Mouse (Mus musculus) embryonic facial prominence, embryonic 14.5 days (tissue): ENCODE measurements at regions not wholly inside any gene's neighbourhood (a gene's known extent, or its start where the extent isn't known, plus 50 kb on each side); places are given as distances from the start of the nearest gene placed in this dataset.
A peak's percentile ranks its signal among the peaks of the same experiment; 100 is the strongest.

Experiments
- ATAC-seq: fragments of 200-750 bp; cut with Nextera tagmentation; 2 replicates; pipeline ENCODE4 v1.8.0; 2017; ENCODE audit warnings: low read depth, moderate number of reproducible peaks, moderate TSS enrichment
- DNase-seq: peaks from one replicate; pipeline ENCODE4 v3.0.0-alpha.2; 2015; ENCODE audit warnings: low spot score
- H3K27ac ChIP-seq: fragments of 300-500 bp; sonication (generic); replicated peaks from 2 replicates; pipeline ENCODE4 v1.5.1; 2014; ENCODE audit warnings: low read depth, mild to moderate bottlenecking, low read length, moderate library complexity
- H3K27me3 ChIP-seq: fragments of 300-500 bp; sonication (generic); replicated peaks from 2 replicates; pipeline ENCODE4 v1.6.1; 2014; ENCODE audit warnings: low read length; ENCODE audit not compliant: control insufficient read depth, insufficient read depth
- H3K36me3 ChIP-seq: fragments of 300-500 bp; sonication (generic); 2 replicates; pipeline ENCODE4 v1.6.1; 2014; ENCODE audit warnings: low read length, mixed read lengths; ENCODE audit not compliant: control insufficient read depth, insufficient read depth
- H3K4me1 ChIP-seq: fragments of 300-500 bp; sonication (generic); 2 replicates; pipeline ENCODE4 v1.6.1; 2014; ENCODE audit warnings: antibody characterized with exemption, low read length; ENCODE audit not compliant: control insufficient read depth, insufficient read depth
- H3K4me2 ChIP-seq: fragments of 300-500 bp; sonication (generic); 2 replicates; pipeline ENCODE4 v1.6.1; 2014; ENCODE audit warnings: low read depth, mild to moderate bottlenecking, low read length, moderate library complexity, mixed read lengths
- H3K4me3 ChIP-seq: fragments of 300-500 bp; sonication (generic); 2 replicates; pipeline ENCODE4 v1.5.1; 2014; ENCODE audit warnings: low read depth, mild to moderate bottlenecking, low read length
- H3K9ac ChIP-seq: fragments of 300-500 bp; sonication (generic); 2 replicates; pipeline ENCODE4 v1.6.1; 2014; ENCODE audit warnings: low read depth, mild to moderate bottlenecking, low read length, moderate library complexity, mixed read lengths
- H3K9me3 ChIP-seq: fragments of 300-500 bp; sonication (generic); 2 replicates; pipeline ENCODE4 v1.6.1; 2016; ENCODE audit warnings: low read length; ENCODE audit not compliant: control insufficient read depth
- WGBS: fragments of 180-500 bp; shearing (Covaris S2); extraction: QIAGEN DNeasy Blood & Tissue Kit; methylation state at CpG from one replicate; pipeline ENCODE4 v1.1.7; 2014; 5-methylcytosine and 5-hydroxymethylcytosine counted together

GRCm38 (mm10) chr10:11661660-11662250 is 318.6 kb downstream of the Epm2a start:
- no peaks in the 10 kb centered on the region for H3K27me3 ChIP-seq
- H3K4me2 ChIP-seq = no peak overlapping the region
- no peak overlapping the region for H3K9ac ChIP-seq
- DNase-seq (peak; percentile 6), ATAC-seq (no peak)
- WGBS = 55% methylated on average over 5 of the region's 5 CpGs
- no peaks in the 10 kb centered on the region for H3K9me3 ChIP-seq
- no peaks in the 10 kb centered on the region for H3K4me1 ChIP-seq
- no peak overlapping the region for H3K27ac ChIP-seq
- no peak overlapping the region for H3K4me3 ChIP-seq
- no peaks in the 10 kb centered on the region for H3K36me3 ChIP-seq

GRCm38 (mm10) chr10:11709742-11710141 is 366.5 kb downstream of the Epm2a start:
- 65% methylated on average over 2 of the region's 2 CpGs for WGBS
- no peak overlapping the region for H3K9ac ChIP-seq
- H3K4me1 ChIP-seq = no peaks in the 10 kb centered on the region
- peak; percentile 26 for DNase-seq
- H3K9me3 ChIP-seq = no peaks in the 10 kb centered on the region
- H3K36me3 ChIP-seq = no peaks in the 10 kb centered on the region
- H3K27ac ChIP-seq = no peak overlapping the region
- H3K27me3 ChIP-seq = no peaks in the 10 kb centered on the region
- H3K4me3 ChIP-seq = no peak overlapping the region
- no peak for ATAC-seq
- H3K4me2 ChIP-seq = no peak overlapping the region

GRCm38 (mm10) chr10:11724775-11725174 is 381.6 kb downstream of the Epm2a start:
- 76% methylated on average over 7 of the region's 7 CpGs for WGBS
- Histone ChIP-seq H3K4me1 (no peaks in the 10 kb centered on the region), H3K36me3 (no peaks in the 10 kb centered on the region), H3K9ac (no peak overlapping the region), H3K4me2 (no peak overlapping the region), H3K27me3 (no peaks in the 10 kb centered on the region), H3K27ac (no peak overlapping the region), H3K9me3 (no peaks in the 10 kb centered on the region), H3K4me3 (no peak overlapping the region)
- no peak for ATAC-seq
- DNase-seq = no peak

GRCm38 (mm10) chr10:11729536-11729935 is 386.3 kb downstream of the Epm2a start:
- 63% methylated on average over 2 of the region's 2 CpGs for WGBS
- no peak overlapping the region for H3K27ac ChIP-seq

GRCm38 (mm10) chr10:11739574-11740368 is 396.6 kb downstream of the Epm2a start:
- DNase-seq = peak; percentile 78
- Histone ChIP-seq H3K9me3 (no peaks in the 10 kb centered on the region), H3K4me2 (no peak overlapping the region), H3K4me3 (no peak overlapping the region), H3K27ac (0 out of 2 replicates have a peak overlapping the region, but pooled peaks have one; percentile 6), H3K36me3 (no peaks in the 10 kb centered on the region), H3K4me1 (no peaks in the 10 kb centered on the region), H3K9ac (no peak overlapping the region), H3K27me3 (no peaks in the 10 kb centered on the region)
- ATAC-seq = peak; percentile 77
- 61% methylated on average over 5 of the region's 5 CpGs for WGBS

More at GRCm38 (mm10) chr10:11729536-11729935, 386.3 kb downstream of the Epm2a start:
- H3K9me3 ChIP-seq = no peaks in the 10 kb centered on the region
- H3K27me3 ChIP-seq = no peaks in the 10 kb centered on the region
- no peak overlapping the region for H3K4me3 ChIP-seq
- no peaks in the 10 kb centered on the region for H3K36me3 ChIP-seq
- peak; percentile 16 for DNase-seq
- no peak overlapping the region for H3K9ac ChIP-seq
- no peaks in the 10 kb centered on the region for H3K4me1 ChIP-seq
- no peak overlapping the region for H3K4me2 ChIP-seq
- no peak for ATAC-seq

GRCm38 (mm10) chr10:11745587-11745986 is 402.4 kb downstream of the Epm2a start:
- DNase-seq (no peak), ATAC-seq (no peak)
- Histone ChIP-seq H3K9me3 (no peaks in the 10 kb centered on the region), H3K9ac (no peak overlapping the region), H3K36me3 (no peaks in the 10 kb centered on the region), H3K27me3 (no peaks in the 10 kb centered on the region), H3K4me2 (no peak overlapping the region), H3K4me3 (no peak overlapping the region), H3K27ac (no peak overlapping the region), H3K4me1 (no peaks in the 10 kb centered on the region)
- 87% methylated on average over 4 of the region's 4 CpGs for whole genome bisulfite sequencing

GRCm38 (mm10) chr10:11746959-11747358 is 403.8 kb downstream of the Epm2a start:
- peak; percentile 13 for DNase-seq
- H3K4me1 ChIP-seq = no peaks in the 10 kb centered on the region
- no peaks in the 10 kb centered on the region for H3K36me3 ChIP-seq
- no peak for ATAC-seq
- H3K4me2 ChIP-seq = no peak overlapping the region
- H3K9ac ChIP-seq = no peak overlapping the region
- H3K27ac ChIP-seq = no peak overlapping the region
- no peak overlapping the region for H3K4me3 ChIP-seq
- H3K27me3 ChIP-seq = no peaks in the 10 kb centered on the region
- no peaks in the 10 kb centered on the region for H3K9me3 ChIP-seq

GRCm38 (mm10) chr10:11755105-11755730 is 412.0 kb downstream of the Epm2a start:
- 77% methylated on average over 5 of the region's 5 CpGs for WGBS

More at GRCm38 (mm10) chr10:11755105-11755730, 412.0 kb downstream of the Epm2a start:
- Histone ChIP-seq H3K9ac (no peak overlapping the region), H3K4me3 (no peak overlapping the region), H3K36me3 (no peaks in the 10 kb centered on the region), H3K9me3 (no peaks in the 10 kb centered on the region), H3K4me2 (no peak overlapping the region), H3K27ac (no peak overlapping the region), H3K4me1 (no peaks in the 10 kb centered on the region), H3K27me3 (no peaks in the 10 kb centered on the region)
- ATAC-seq (no peak), DNase-seq (no peak)
